Mouse (Mus musculus): ENCODE measurements at regions not wholly inside any gene's neighbourhood (a gene's known extent, or its start where the extent isn't known, plus 50 kb on each side); places are given as distances from the start of the nearest gene placed in this dataset. TPM values are rescaled to one million over a fixed set of nuclear protein-coding genes. Genes with fewer than 3 reads are reported as not detected.

- no peak overlapping the region for H3K27ac ChIP-seq (ENCODE audit: low read depth, low read length)
- ATAC-seq, result peak; percentile 60; the same call in 1 of the 2 replicates
Measured at GRCm38 (mm10) chr2:169008756-169009155, 53.4 kb upstream of the Zfp64 start.

GRCm38 (mm10) chr2:169008333-169008732 is 52.9 kb upstream of the Zfp64 start:
- 62% methylated on average over 9 of the region's 9 CpGs for WGBS
- no peak for ATAC-seq
- Histone ChIP-seq H3K4me1 (ENCODE audit: control insufficient read depth, insufficient read depth, low read depth, low read length) (peaks cover 3% of the 10 kb centered on the region), H3K9ac (ENCODE audit: low read depth, low read length) (no peak overlapping the region), H3K27ac (ENCODE audit: low read depth, low read length) (no peak overlapping the region), H3K4me2 (ENCODE audit: low read length) (peak overlapping the region; percentile 6; the same call in 1 of the 2 replicates), H3K36me3 (ENCODE audit: control insufficient read depth, insufficient read depth, low read length) (no peaks in the 10 kb centered on the region), H3K27me3 (replicated peaks; ENCODE audit: control insufficient read depth, insufficient read depth, low read length) (no peaks in the 10 kb centered on the region), H3K9me3 (ENCODE audit: control insufficient read depth, low read length) (no peaks in the 10 kb centered on the region), H3K4me3 (ENCODE audit: low read length) (no peak overlapping the region)

More at GRCm38 (mm10) chr2:169008756-169009155, 53.4 kb upstream of the Zfp64 start:
- Histone ChIP-seq H3K4me3 (ENCODE audit: low read length) (no peak overlapping the region), H3K27me3 (replicated peaks; ENCODE audit: control insufficient read depth, insufficient read depth, low read length) (no peaks in the 10 kb centered on the region), H3K9ac (ENCODE audit: low read depth, low read length) (no peak overlapping the region), H3K4me2 (ENCODE audit: low read length) (peak overlapping the region; percentile 6; the same call in 1 of the 2 replicates), H3K9me3 (ENCODE audit: control insufficient read depth, low read length) (no peaks in the 10 kb centered on the region), H3K36me3 (ENCODE audit: control insufficient read depth, insufficient read depth, low read length) (no peaks in the 10 kb centered on the region), H3K4me1 (ENCODE audit: control insufficient read depth, insufficient read depth, low read depth, low read length) (peaks cover 3% of the 10 kb centered on the region)
- 71% methylated on average over 20 of the region's 20 CpGs for WGBS

DNA sequence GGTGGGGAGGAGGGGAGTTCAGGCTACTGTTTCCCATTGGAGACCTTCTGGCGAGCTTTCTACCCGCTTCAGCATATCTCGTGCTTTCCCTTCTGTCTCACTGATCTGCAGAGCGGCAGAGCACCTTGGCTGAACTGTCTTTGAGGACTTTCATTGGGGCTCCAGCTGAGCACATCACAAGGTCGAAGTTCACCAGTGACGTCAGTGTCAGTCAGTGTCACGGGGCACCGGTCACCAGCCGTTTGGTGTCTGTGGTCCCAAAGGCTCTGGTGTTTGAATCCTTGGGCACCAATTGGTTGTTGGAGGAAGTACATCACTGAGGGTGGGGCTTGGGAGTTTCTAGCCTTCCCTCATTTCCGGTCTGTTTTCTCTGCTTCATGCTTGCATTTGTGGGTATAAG is 51.2 kb upstream of the Zfp64 start:
- Histone ChIP-seq H3K27me3 (replicated peaks; ENCODE audit: control insufficient read depth, insufficient read depth, low read length) (no peaks in the 10 kb centered on the region), H3K4me3 (ENCODE audit: low read length) (no peak overlapping the region), H3K9ac (ENCODE audit: low read depth, low read length) (no peak overlapping the region), H3K36me3 (ENCODE audit: control insufficient read depth, insufficient read depth, low read length) (no peaks in the 10 kb centered on the region), H3K4me2 (ENCODE audit: low read length) (no peak overlapping the region), H3K27ac (ENCODE audit: low read depth, low read length) (no peak overlapping the region), H3K4me1 (ENCODE audit: control insufficient read depth, insufficient read depth, low read depth, low read length) (peaks cover 3% of the 10 kb centered on the region), H3K9me3 (ENCODE audit: control insufficient read depth, low read length) (no peaks in the 10 kb centered on the region)
- no peak for ATAC-seq
- WGBS, result 91% methylated on average over 10 of the region's 10 CpGs

DNA sequence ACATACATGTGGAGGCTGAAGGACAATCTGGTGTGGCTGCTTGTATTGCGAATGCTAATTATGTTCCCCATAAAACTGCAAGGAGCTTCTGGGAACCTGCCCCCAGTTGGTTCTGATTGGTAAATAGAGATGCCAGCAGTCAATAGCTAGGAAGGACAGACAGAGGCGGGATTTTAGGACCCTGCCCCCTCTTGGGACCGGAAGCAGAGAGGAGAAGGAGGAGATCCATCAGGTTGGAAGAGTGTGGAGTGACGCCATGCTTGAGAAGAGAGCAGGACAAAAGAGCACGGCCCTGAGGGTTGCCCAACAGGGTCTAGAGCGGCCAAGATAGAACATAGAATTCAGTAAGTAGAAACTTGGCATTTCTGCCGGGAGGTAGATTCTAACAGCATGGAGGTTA is 50.4 kb upstream of the Zfp64 start:
- no peaks in the 10 kb centered on the region for H3K36me3 ChIP-seq (ENCODE audit: control insufficient read depth, insufficient read depth, low read length)
- ATAC-seq, result no peak
- no peak overlapping the region for H3K27ac ChIP-seq (ENCODE audit: low read depth, low read length)
- 90% methylated on average over 7 of the region's 7 CpGs for WGBS
- no peak overlapping the region for H3K4me2 ChIP-seq (ENCODE audit: low read length)
- H3K9ac ChIP-seq (ENCODE audit: low read depth, low read length), result no peak overlapping the region
- peaks cover 3% of the 10 kb centered on the region for H3K4me1 ChIP-seq (ENCODE audit: control insufficient read depth, insufficient read depth, low read depth, low read length)
- no peaks in the 10 kb centered on the region for H3K27me3 ChIP-seq (replicated peaks; ENCODE audit: control insufficient read depth, insufficient read depth, low read length)
- no peak overlapping the region for H3K4me3 ChIP-seq (ENCODE audit: low read length)
- no peaks in the 10 kb centered on the region for H3K9me3 ChIP-seq (ENCODE audit: control insufficient read depth, low read length)

Small RNA genes in the stretch of these regions (microRNA-seq; reads per million reads assigned to microRNA genes)
- gene Gm26469, result not detected

All from hindbrain, embryonic 16.5 days (tissue).